19 mouse cellular contexts compared by ENCODE assay signal in genomic region chr3:146700051-146700450, GRCm38 (mm10). TPM values are rescaled to one million over a fixed set of nuclear protein-coding genes. Genes with fewer than 3 reads are reported as not detected.
DNase-seq lines count a peak whose midpoint lies in the region; ATAC-seq and TF ChIP-seq lines count a peak whose summit lies in the region.
"Had no signal": no experiment of that assay in that cellular context is flagged by ENCODE, and none has a peak within 500 bp of the region (broad histone marks: within the 10 kb centered on the region; RNA-seq: fewer than 3 reads in every experiment).

No protein-coding gene starts in this region.

- H3K36me3 ChIP-seq in G1E (replicated peaks) (no peaks in the 10 kb centered on the region), MEL (ENCODE audit: control insufficient read depth in 1 of 2, insufficient read depth in 2 of 2, low read length in 2 of 2) (peaks cover 0 to 5% of the 10 kb centered on the region in 2 experiments; a peak in 1 of 4 replicates)
- H3K36me3 ChIP-seq in heart, embryonic 13.5 days: no peaks in the 10 kb centered on the region
- H3K36me3 ChIP-seq in liver, embryonic 13.5 days: no peaks in the 10 kb centered on the region
- H3K36me3 ChIP-seq: forebrain, embryonic 10.5 days; limb, embryonic 15.5 days had no signal

- H3K4me1 ChIP-seq in G1E (ENCODE audit: insufficient read depth, low read depth, low read length) (peaks cover 58% of the 10 kb centered on the region), MEL (ENCODE audit: control insufficient read depth in 1 of 2, insufficient read depth in 2 of 2, low read length in 2 of 2) (peaks cover 0 to 9% of the 10 kb centered on the region in 2 experiments; a peak in 3 of 4 replicates)
- H3K4me1 ChIP-seq in heart, embryonic 13.5 days: peaks cover 19% of the 10 kb centered on the region
- peaks cover 26% of the 10 kb centered on the region for H3K4me1 ChIP-seq in liver, embryonic 13.5 days (replicated peaks)
- H3K4me1 ChIP-seq: limb, embryonic 15.5 days had no signal

- no peaks in the 10 kb centered on the region for H3K79me2 ChIP-seq in MEL (ENCODE audit: control insufficient read depth, insufficient read depth, low read length, poor library complexity)

- ATAC-seq in G1E (ENCODE audit: extremely low read depth, insufficient number of reproducible peaks, low FRiP score, poor library complexity, severe bottlenecking): peak; percentile 88
- no peak for ATAC-seq in heart, embryonic 13.5 days (ENCODE audit: extremely low read depth, insufficient number of reproducible peaks, low FRiP score, low TSS enrichment)
- ATAC-seq in liver, embryonic 13.5 days (ENCODE audit: low read depth): peak; percentile 96
- ATAC-seq: intestine, embryonic 16.5 days had no signal

- H3K9me3 ChIP-seq in G1E (replicated peaks) (no peaks in the 10 kb centered on the region), MEL (replicated peaks; ENCODE audit: insufficient read depth, low read length) (no peaks in the 10 kb centered on the region)
- no peaks in the 10 kb centered on the region for H3K9me3 ChIP-seq in heart, embryonic 13.5 days
- H3K9me3 ChIP-seq in liver, embryonic 13.5 days (replicated peaks): no peaks in the 10 kb centered on the region
- H3K9me3 ChIP-seq: forebrain, embryonic 10.5 days; limb, embryonic 15.5 days had no signal

- H3K4me2 ChIP-seq in heart, embryonic 13.5 days: peak overlapping the region; percentile 54
- H3K4me2 ChIP-seq in liver, embryonic 13.5 days: peak overlapping the region; percentile 62
- H3K4me2 ChIP-seq: limb, embryonic 15.5 days; midbrain, embryonic 11.5 days had no signal

- TF ChIP-seq POLR2A in MEL (IDR thresholded peaks at IDR 0.05; ENCODE audit: control insufficient read depth in 1 of 2, insufficient read depth in 1 of 2, low read depth in 1 of 2, low read length in 2 of 2, poor library complexity in 1 of 2): no peak

- peak overlapping the region; percentile 65 for H3K4me3 ChIP-seq in G1E (ENCODE audit: low read depth, low read length)
- H3K4me3 ChIP-seq in MEL (ENCODE audit: control insufficient read depth in 1 of 2, insufficient read depth in 1 of 2, low read depth in 2 of 2, low read length in 2 of 2): peak overlapping the region; percentile 36 to 49
- H3K4me3 ChIP-seq in heart, embryonic 13.5 days: no peak overlapping the region
- peak overlapping the region; percentile 17 for H3K4me3 ChIP-seq in liver, embryonic 13.5 days (replicated peaks)
- H3K4me3 ChIP-seq: forebrain, embryonic 10.5 days; limb, embryonic 15.5 days had no signal

- 25% methylated on average over 11 of the region's 11 CpGs for WGBS in heart, embryonic 13.5 days
- 20% methylated on average over 11 of the region's 11 CpGs for WGBS in liver, embryonic 13.5 days (ENCODE audit: insufficient replicate concordance)

- H3K27me3 ChIP-seq in G1E (ENCODE audit: insufficient read depth, low read length) (no peaks in the 10 kb centered on the region; the same call in 1 of the 2 replicates), MEL (ENCODE audit: control insufficient read depth in 1 of 2, insufficient read depth in 2 of 2, low read length in 2 of 2) (no peaks in the 10 kb centered on the region; a peak in 1 of 4 replicates)
- no peaks in the 10 kb centered on the region for H3K27me3 ChIP-seq in heart, embryonic 13.5 days (replicated peaks)
- no peaks in the 10 kb centered on the region for H3K27me3 ChIP-seq in liver, embryonic 13.5 days
- H3K27me3 ChIP-seq: limb, embryonic 15.5 days had no signal

- peak; percentile 39 for DNase-seq in G1E (ENCODE audit: low spot score)
- peak; percentile 47 for DNase-seq in MEL (ENCODE audit: low read depth, low spot score)
- peak; percentile 50 for DNase-seq in liver, embryonic 13.5 days
- no peak for DNase-seq in yolk sac, embryonic 10.5 days (ENCODE audit: low spot score)
- DNase-seq in thymus, postnatal 4 days: no peak
- DNase-seq in thymus, postnatal 36 days: no peak
- DNase-seq: cerebellum, adult 9-10 months; gastrocnemius, postnatal 25 days; kidney, postnatal 14 days had no signal

- peak in 1 of 2 experiments; percentile 13; a peak in 1 of 4 replicates for TF ChIP-seq EP300 in MEL (IDR thresholded peaks at IDR 0.05; ENCODE audit: low read depth in 1 of 2, low read length in 2 of 2)

- TF ChIP-seq CTCF in G1E (IDR thresholded peaks at IDR 0.05; ENCODE audit: low read depth, low read length) (no peak), MEL (IDR thresholded peaks at IDR 0.05 in 2 of 3, conservative IDR thresholded peaks at IDR 0.05 in 1 of 3; ENCODE audit: control insufficient read depth in 1 of 3, insufficient read depth in 1 of 3, low read depth in 2 of 3, low read length in 3 of 3, poor library complexity in 1 of 3, severe bottlenecking in 1 of 3) (no peak)

- TF ChIP-seq RAD21 in MEL (IDR thresholded peaks at IDR 0.05; ENCODE audit: low read depth, low read length): no peak

- H3K9ac ChIP-seq in MEL (ENCODE audit: control insufficient read depth, low read depth, low read length, poor library complexity, severe bottlenecking): peak overlapping the region; percentile 32; the same call in 1 of the 2 replicates
- H3K9ac ChIP-seq in heart, embryonic 13.5 days: peak overlapping the region; percentile 45; the same call in 1 of the 2 replicates
- H3K9ac ChIP-seq in liver, embryonic 13.5 days: peak overlapping the region; percentile 47
- H3K9ac ChIP-seq: limb, embryonic 15.5 days had no signal

- no peak overlapping the region for H3K27ac ChIP-seq in MEL (ENCODE audit: control insufficient read depth, low read depth, low read length)
- no peak overlapping the region for H3K27ac ChIP-seq in heart, embryonic 13.5 days (replicated peaks)
- H3K27ac ChIP-seq in liver, embryonic 13.5 days: peak overlapping the region; percentile 59; the same call in 1 of the 2 replicates
- H3K27ac ChIP-seq: forebrain, embryonic 10.5 days; limb, embryonic 15.5 days had no signal

TF ChIP-seq in MEL, 35 proteins besides CTCF, POLR2A, EP300 and RAD21:
- TF ChIP-seq ZMIZ1 (IDR thresholded peaks at IDR 0.05; ENCODE audit: low read depth, low read length) (no peak), SMC3 (IDR thresholded peaks at IDR 0.05; ENCODE audit: low read depth, low read length) (no peak), SIN3A (IDR thresholded peaks at IDR 0.05; ENCODE audit: low read length) (no peak), E2F4 (IDR thresholded peaks at IDR 0.05; ENCODE audit: borderline replicate concordance, low read depth, low read length) (no peak), UBTF (IDR thresholded peaks at IDR 0.05; ENCODE audit: borderline replicate concordance, insufficient read depth, low read depth, low read length) (no peak), ETS1 (IDR thresholded peaks at IDR 0.05; ENCODE audit: low read depth, low read length) (no peak), TAL1 (IDR thresholded peaks at IDR 0.05; ENCODE audit: low read length) (no peak), TCF12 (IDR thresholded peaks at IDR 0.05; ENCODE audit: low read depth, low read length) (peak; percentile 36; the same call in 1 of the 2 replicates), ZNF384 (IDR thresholded peaks at IDR 0.05; ENCODE audit: low read depth, low read length) (no peak), ELF1 (IDR thresholded peaks at IDR 0.05; ENCODE audit: low read depth, low read length) (no peak), CHD2 (IDR thresholded peaks at IDR 0.05; ENCODE audit: low read length) (no peak), MEF2A (IDR thresholded peaks at IDR 0.05; ENCODE audit: extremely low read depth, insufficient replicate concordance, low read depth, low read length, poor library complexity, severe bottlenecking) (no peak), KAT2A (conservative IDR thresholded peaks at IDR 0.05; ENCODE audit: low read depth, low read length) (no peak), BHLHE40 (IDR thresholded peaks at IDR 0.05; ENCODE audit: borderline replicate concordance, low read depth, low read length) (peak; percentile 86), MAX (IDR thresholded peaks at IDR 0.05; ENCODE audit: low read length) (no peak), TBP (IDR thresholded peaks at IDR 0.05; ENCODE audit: low read depth, low read length) (no peak), MYB (IDR thresholded peaks at IDR 0.05; ENCODE audit: low read depth, low read length) (no peak), CHD1 (IDR thresholded peaks at IDR 0.05; ENCODE audit: low read depth, low read length) (no peak), RCOR1 (IDR thresholded peaks at IDR 0.05; ENCODE audit: low read depth, low read length) (no peak), GATA1 (IDR thresholded peaks at IDR 0.05; ENCODE audit: low read depth, low read length) (peak; percentile 25), JUND (IDR thresholded peaks at IDR 0.05; ENCODE audit: low read depth, low read length) (no peak)

RNA-seq across cellular contexts. Expression of gene Samd13, which starts 14.7 kb away (rescaled TPM):
- total RNA-seq in G1E (2014; fragmentation: Nextera tagmentation) (not detected in 2 replicates), G1E (2017) (1.8 and 2.1 TPM in 2 replicates), MEL (2012; rRNA removed) (1.1 and 1.9 TPM in 2 replicates)
- polyA plus RNA-seq in G1E (2012) (0.09 and 0.10 TPM in 2 replicates), MEL (2012; ENCODE audit: insufficient read depth in 1 of 2, insufficient read length in 2 of 2, low read depth in 1 of 2, low replicate concordance in 2 of 2, missing spikeins in 1 of 2) (1 to 10 TPM in 1 of 2 experiments, not detected in 1; 1.2 TPM)
- 2.3 and 2.8 TPM in 2 replicates for polyA plus RNA-seq in heart, embryonic 13.5 days (2015; fragmentation: Nextera tagmentation; extraction: Ambion mirVana)
- polyA plus RNA-seq in liver, embryonic 13.5 days (2015; fragmentation: Nextera tagmentation; extraction: Ambion mirVana): 0.22 and 0.44 TPM in 2 replicates
- polyA plus RNA-seq: brain, embryonic 14.5 days had no signal

RNA-seq across cellular contexts. Expression of gene 4930503B20Rik, which starts 48.9 kb away (rescaled TPM):
- total RNA-seq in G1E (2014; fragmentation: Nextera tagmentation): not detected in 2 replicates
- 0.44 and 0.52 TPM in 2 replicates for total RNA-seq in G1E (2017)
- not detected in 2 replicates for polyA plus RNA-seq in G1E (2012)
- 0.08 TPM in 1 of 2 replicates, not detected in the other for total RNA-seq in MEL (2012; rRNA removed)
- polyA plus RNA-seq in MEL (2012; ENCODE audit: insufficient read depth in 1 of 2, insufficient read length in 2 of 2, low read depth in 1 of 2, low replicate concordance in 2 of 2, missing spikeins in 1 of 2): not detected
- polyA plus RNA-seq in heart, embryonic 13.5 days (2015; fragmentation: Nextera tagmentation; extraction: Ambion mirVana): not detected in 2 replicates
- polyA plus RNA-seq in liver, embryonic 13.5 days (2015; fragmentation: Nextera tagmentation; extraction: Ambion mirVana): not detected in 2 replicates
- total RNA-seq: adrenal gland, adult 18-20 months; gastrocnemius, postnatal 25 days had no signal
- polyA plus RNA-seq: forebrain, embryonic 10.5 days; frontal cortex, adult 2 months; hindbrain, embryonic 11.5 days; intestine, embryonic 16.5 days; limb, embryonic 15.5 days; midbrain, embryonic 11.5 days; spleen, adult 2 months had no signal

Comparison
In these comparisons a context has a peak if more than half of its experiments do, and no peak if none do; other contexts are left out.
1. DNase-seq: peak in G1E (single experiment), MEL (single experiment) and liver, embryonic 13.5 days (single experiment); none in yolk sac, embryonic 10.5 days (single experiment), thymus, postnatal 4 days (single experiment) and thymus, postnatal 36 days (0 of 2).
2. Peak in every context shown above with its lines, with median percentiles within 50 percentile points of each other: H3K9ac ChIP-seq.